Mouse (Mus musculus) CH12.LX (cell line): ENCODE measurements around the gene Tmem97. TPM values are rescaled to one million over a fixed set of nuclear protein-coding genes. Genes with fewer than 3 reads are reported as not detected.

ENCODE experiments used
- DNase-seq: peaks from one replicate; pipeline ENCODE4 v3.0.0-alpha.2; 2013; ENCODE audit errors: extremely low read depth
- H3K27ac ChIP-seq: 2 replicates; pipeline ENCODE4 v1.5.1; 2012; ENCODE audit warnings: low read depth, mild to moderate bottlenecking, control low read depth, moderate library complexity; ENCODE audit not compliant: insufficient read depth
- H3K27me3 ChIP-seq: replicated peaks from 2 replicates; pipeline ENCODE3; 2012; ENCODE audit warnings: inconsistent platforms
- H3K36me3 ChIP-seq, 2 experiments: replicated peaks in 1 of 2; 2 replicates each; pipeline versions ENCODE3 to v1.6.1; 2012; ENCODE audit warnings: inconsistent platforms in 1 of 2, low read length in 1 of 2, mild to moderate bottlenecking in 1 of 2, mixed read lengths in 1 of 2, moderate library complexity in 1 of 2; ENCODE audit not compliant: control insufficient read depth in 1 of 2, insufficient read depth in 1 of 2
- H3K4me1 ChIP-seq, 2 experiments: 2 replicates each; pipeline ENCODE4 v1.6.1; 2012; ENCODE audit warnings: inconsistent platforms in 1 of 2, moderate library complexity in 1 of 2; ENCODE audit not compliant: insufficient read depth in 2 of 2, control insufficient read depth in 1 of 2
- H3K4me2 ChIP-seq: 2 replicates; pipeline ENCODE4 v1.6.1; 2012; ENCODE audit warnings: low read depth, mild to moderate bottlenecking, control low read depth; ENCODE audit not compliant: poor library complexity, insufficient read depth, severe bottlenecking
- H3K4me3 ChIP-seq, 3 experiments: fragments of 150-350 bp in 1 of 3; sonication (generic) in 1 of 3; replicated peaks in 1 of 3; 2 replicates each; pipeline versions ENCODE3 to v1.5.1; 2011 to 2012; ENCODE audit warnings: low read depth in 2 of 3, low read length in 2 of 3, mild to moderate bottlenecking in 2 of 3, moderate library complexity in 2 of 3, control low read depth in 1 of 3, improper control_type of control experiment in 1 of 3, inconsistent platforms in 1 of 3, mixed read lengths in 1 of 3; ENCODE audit not compliant: poor library complexity in 1 of 3
- H3K79me2 ChIP-seq: replicated peaks from 2 replicates; pipeline ENCODE4 v1.6.1; 2012; ENCODE audit warnings: mild to moderate bottlenecking, moderate library complexity; ENCODE audit not compliant: control insufficient read depth, poor library complexity, insufficient read depth, severe bottlenecking; ENCODE audit errors: extremely low read depth
- H3K9ac ChIP-seq: 2 replicates; pipeline ENCODE4 v1.6.1; 2012; ENCODE audit warnings: low read depth, mild to moderate bottlenecking, control low read depth, moderate library complexity; ENCODE audit not compliant: insufficient read depth
- H3K9me3 ChIP-seq: replicated peaks from 2 replicates; pipeline ENCODE3; 2012; ENCODE audit warnings: low read length, inconsistent platforms, mixed read lengths
- BHLHE40 ChIP-seq: IDR thresholded peaks from 2 replicates; pipeline ENCODE4 v1.6.1; 2011; ENCODE audit warnings: mild to moderate bottlenecking, low read depth, low read length, improper control_type of control experiment
- CHD1 ChIP-seq: IDR thresholded peaks from 2 replicates; pipeline ENCODE4 v1.6.1; 2012; ENCODE audit warnings: low read depth, low read length, improper control_type of control experiment, inconsistent platforms
- CHD2 ChIP-seq: IDR thresholded peaks from 2 replicates; pipeline ENCODE4 v1.6.1; 2011; ENCODE audit warnings: low read length, improper control_type of control experiment
- CTCF ChIP-seq, 2 experiments: IDR thresholded peaks in 1 of 2; conservative IDR thresholded peaks in 1 of 2; 2 replicates each; pipeline ENCODE4 v1.5.1; 2011 to 2012; ENCODE audit warnings: low read depth in 2 of 2, low read length in 2 of 2, improper control_type of control experiment in 1 of 2, inconsistent platforms in 1 of 2, mild to moderate bottlenecking in 1 of 2, moderate library complexity in 1 of 2
- E2F4 ChIP-seq: IDR thresholded peaks from 2 replicates; pipeline ENCODE4 v1.6.1; 2011; ENCODE audit warnings: low read depth, low read length, improper control_type of control experiment; ENCODE audit not compliant: insufficient replicate concordance
- ELF1 ChIP-seq: IDR thresholded peaks from 2 replicates; pipeline ENCODE4 v1.6.1; 2014; ENCODE audit warnings: low read depth, mild to moderate bottlenecking, inconsistent platforms, low read length, improper control_type of control experiment
- EP300 ChIP-seq: IDR thresholded peaks from 2 replicates; pipeline ENCODE4 v1.6.1; 2011; ENCODE audit warnings: low read length, improper control_type of control experiment
- ETS1 ChIP-seq: conservative IDR thresholded peaks from 2 replicates; pipeline ENCODE4 v1.6.1; 2012; ENCODE audit warnings: low read depth, mild to moderate bottlenecking, inconsistent platforms, low read length, improper control_type of control experiment, moderate library complexity
- GABPA ChIP-seq: IDR thresholded peaks from 2 replicates; pipeline ENCODE4 v1.6.1; 2012; ENCODE audit warnings: low read depth, low read length, improper control_type of control experiment, inconsistent platforms; ENCODE audit not compliant: insufficient replicate concordance
- HCFC1 ChIP-seq: IDR thresholded peaks from 2 replicates; pipeline ENCODE4 v1.6.1; 2012; ENCODE audit warnings: low read depth, mild to moderate bottlenecking, inconsistent platforms, low read length, improper control_type of control experiment
- IRF4 ChIP-seq: IDR thresholded peaks from 2 replicates; pipeline ENCODE4 v1.6.1; 2014; ENCODE audit warnings: low read depth, mild to moderate bottlenecking, inconsistent platforms, low read length, improper control_type of control experiment
- JUN ChIP-seq: IDR thresholded peaks from 2 replicates; pipeline ENCODE4 v1.6.1; 2011; ENCODE audit warnings: low read depth, mild to moderate bottlenecking, low read length, improper control_type of control experiment, moderate library complexity; ENCODE audit not compliant: insufficient read depth
- JUND ChIP-seq: conservative IDR thresholded peaks from 2 replicates; pipeline ENCODE4 v1.6.1; 2011; ENCODE audit warnings: low read depth, low read length, improper control_type of control experiment
- KAT2A ChIP-seq: IDR thresholded peaks from 2 replicates; pipeline ENCODE4 v1.6.1; 2012; ENCODE audit warnings: low read length, improper control_type of control experiment, inconsistent platforms; ENCODE audit not compliant: insufficient replicate concordance
- MAFK ChIP-seq: IDR thresholded peaks from 2 replicates; pipeline ENCODE4 v1.6.1; 2011; ENCODE audit warnings: low read length, improper control_type of control experiment; ENCODE audit not compliant: insufficient replicate concordance
- MAX ChIP-seq: IDR thresholded peaks from 2 replicates; pipeline ENCODE4 v1.6.1; 2011; ENCODE audit warnings: low read length, improper control_type of control experiment
- MAZ ChIP-seq: IDR thresholded peaks from 2 replicates; pipeline ENCODE4 v1.6.1; 2012; ENCODE audit warnings: low read depth, mild to moderate bottlenecking, inconsistent platforms, low read length, improper control_type of control experiment, moderate library complexity
- MEF2A ChIP-seq: IDR thresholded peaks from 2 replicates; pipeline ENCODE4 v1.6.1; 2014; ENCODE audit warnings: low read depth, mild to moderate bottlenecking, inconsistent platforms, low read length, improper control_type of control experiment, borderline replicate concordance
- MXI1 ChIP-seq: IDR thresholded peaks from 2 replicates; pipeline ENCODE4 v1.6.1; 2011; ENCODE audit warnings: mild to moderate bottlenecking, low read depth, low read length, improper control_type of control experiment
- MYC ChIP-seq: IDR thresholded peaks from 2 replicates; pipeline ENCODE4 v1.6.1; 2011; ENCODE audit warnings: low read depth, mild to moderate bottlenecking, improper control_type of control experiment, low read length
- NELFE ChIP-seq: IDR thresholded peaks from 2 replicates; pipeline ENCODE4 v1.6.1; 2011; ENCODE audit warnings: low read depth, low read length, improper control_type of control experiment
- NRF1 ChIP-seq: IDR thresholded peaks from 2 replicates; pipeline ENCODE4 v1.6.1; 2014; ENCODE audit warnings: low read depth, mild to moderate bottlenecking, inconsistent platforms, low read length, improper control_type of control experiment, moderate library complexity
- PAX5 ChIP-seq: IDR thresholded peaks from 2 replicates; pipeline ENCODE4 v1.6.1; 2012; ENCODE audit warnings: low read length, inconsistent platforms, mixed read lengths
- POLR2A ChIP-seq: IDR thresholded peaks from 2 replicates; pipeline ENCODE4 v1.6.1; 2011; ENCODE audit warnings: low read depth, mild to moderate bottlenecking, improper control_type of control experiment, low read length
- POLR2AphosphoS2 ChIP-seq: IDR thresholded peaks from 2 replicates; pipeline ENCODE4 v1.6.1; 2011; ENCODE audit warnings: low read depth, low read length, improper control_type of control experiment
- RAD21 ChIP-seq: IDR thresholded peaks from 2 replicates; pipeline ENCODE4 v1.6.1; 2011; ENCODE audit warnings: low read depth, mild to moderate bottlenecking, low read length, improper control_type of control experiment, moderate library complexity
- RCOR1 ChIP-seq: conservative IDR thresholded peaks from 2 replicates; pipeline ENCODE4 v1.6.1; 2012; ENCODE audit warnings: low read depth, mild to moderate bottlenecking, inconsistent platforms, low read length, improper control_type of control experiment
- SIN3A ChIP-seq: IDR thresholded peaks from 2 replicates; pipeline ENCODE4 v1.6.1; 2012; ENCODE audit warnings: low read length, improper control_type of control experiment, inconsistent platforms
- SMC3 ChIP-seq: IDR thresholded peaks from 2 replicates; pipeline ENCODE4 v1.6.1; 2011; ENCODE audit warnings: low read depth, low read length, improper control_type of control experiment
- TBP ChIP-seq: conservative IDR thresholded peaks from 2 replicates; pipeline ENCODE4 v1.6.1; 2011; ENCODE audit warnings: low read depth, low read length, improper control_type of control experiment
- TCF12 ChIP-seq: IDR thresholded peaks from 2 replicates; pipeline ENCODE4 v1.6.1; 2014; ENCODE audit warnings: low read depth, mild to moderate bottlenecking, inconsistent platforms, low read length, improper control_type of control experiment
- UBTF ChIP-seq: IDR thresholded peaks from 2 replicates; pipeline ENCODE4 v1.6.1; 2012; ENCODE audit warnings: low read depth, mild to moderate bottlenecking, inconsistent platforms, low read length, improper control_type of control experiment, moderate library complexity
- USF2 ChIP-seq: conservative IDR thresholded peaks from 2 replicates; pipeline ENCODE4 v1.6.1; 2011; ENCODE audit warnings: low read depth, low read length, improper control_type of control experiment
- ZC3H11A ChIP-seq: IDR thresholded peaks from 2 replicates; pipeline ENCODE4 v1.6.1; 2012; ENCODE audit warnings: low read depth, mild to moderate bottlenecking, inconsistent platforms, low read length, improper control_type of control experiment
- ZKSCAN1 ChIP-seq: IDR thresholded peaks from 2 replicates; pipeline ENCODE4 v1.6.1; 2012; ENCODE audit warnings: low read depth, inconsistent platforms, low read length, improper control_type of control experiment, borderline replicate concordance
- ZMIZ1 ChIP-seq: IDR thresholded peaks from 2 replicates; pipeline ENCODE4 v1.6.1; 2012; ENCODE audit warnings: low read depth, mild to moderate bottlenecking, inconsistent platforms, low read length, improper control_type of control experiment
- ZNF384 ChIP-seq: IDR thresholded peaks from 2 replicates; pipeline ENCODE4 v1.6.1; 2012; ENCODE audit warnings: low read depth, low read length, improper control_type of control experiment, inconsistent platforms
- dilution Hi-C: fragments of 300-500 bp; cut with MboI; formaldehyde crosslinking; loops from 2 replicates; pipeline ENCODE4 v1.14.3; 2020; ENCODE audit warnings: low sequenced_read_pairs; ENCODE audit not compliant: extremely low pct_unique_long_range_greater_than_20kb, extremely low pct_ligation_motif_present
- in situ Hi-C: fragments of 300-500 bp; cut with MboI; formaldehyde crosslinking; loops from 3 replicates; pipeline ENCODE4 v1.14.3; 2019; ENCODE audit warnings: low sequenced_read_pairs, low pct_ligation_motif_present, low pct_unique_long_range_greater_than_20kb, mixed read lengths
- polyA plus RNA-seq: library from polyadenylated mRNA; unstranded; fragments of >175 nt; gene quantifications from 2 replicates; pipeline ENCODE4 v1.2.1, GENCODE M21; 2012; ENCODE audit warnings: low read depth; ENCODE audit not compliant: insufficient read length
- total RNA-seq, 2 experiments: library from RNA; depleted of rRNA; stranded (reverse); fragments of 300-350 nt in 1 of 2; fragments of >200 nt in 1 of 2; gene quantifications; 2 replicates each; pipeline ENCODE4 v1.2.3; 2012 to 2014

Tmem97 gene
- total RNA-seq (2012; rRNA removed) (213 and 282 TPM in 2 replicates), total RNA-seq (2014; rRNA removed) (315 and 347 TPM in 2 replicates), polyA plus RNA-seq (243 and 268 TPM in 2 replicates)

GRCm38 (mm10) chr11:78550168-78551058, at the start of gene Tmem97:
Gene Tmem97, minus strand, starts transcription at chr11:78550777.
- in situ Hi-C loops (loop anchor here (25.0 kb wide), 1 partner anchor 662 kb away; no protein-coding TSS in a partner anchor), dilution Hi-C loops (no loop called here)
- Histone ChIP-seq H3K4me2 (peak within 1 kb of the TSS; percentile 94), H3K27me3 (no peaks in the 10 kb centered on the region), H3K9ac (peak within 1 kb of the TSS; percentile 61), H3K4me3 (peak within 1 kb of the TSS; percentile 60 to 86 (median 83)), H3K79me2 (peaks cover 46% of the 10 kb centered on the region), H3K27ac (peak within 1 kb of the TSS; percentile 50), H3K4me1 (peaks cover 6 to 36% of the 10 kb centered on the region in 2 experiments), H3K36me3 (peaks cover 3 to 15% of the 10 kb centered on the region in 2 experiments), H3K9me3 (peaks cover 14% of the 10 kb centered on the region)
- DNase-seq = peak; percentile 99
- TF ChIP-seq EP300 (no peak), USF2 (peak; percentile 79), MAX (peak; percentile 94), TCF12 (peak; percentile 93), MEF2A (peak; percentile 17; the same call in 1 of the 2 replicates), GABPA (no peak), ETS1 (0 out of 2 replicates have a peak, but pooled peaks have one; percentile 9), SMC3 (no peak), ZNF384 (no peak; the same call in 1 of the 2 replicates), E2F4 (no peak), PAX5 (no peak), UBTF (peak; percentile 62; the same call in 1 of the 2 replicates), CHD2 (peak; percentile 97), HCFC1 (peak; percentile 69), ZC3H11A (no peak), ELF1 (peak; percentile 67), POLR2AphosphoS2 (peak; percentile 78), MYC (peak; percentile 85; the same call in 1 of the 2 replicates), IRF4 (0 out of 2 replicates have a peak, but pooled peaks have one; percentile 6), BHLHE40 (peak; percentile 86), CTCF (conservative IDR thresholded peaks at IDR 0.05 in 1 of 2, IDR thresholded peaks at IDR 0.05 in 1 of 2; ENCODE audit: low read depth in 2 of 2, low read length in 2 of 2) (no peak; a peak in 1 of 4 replicates), POLR2A (peak; percentile 99), NELFE (peak; percentile 93), RCOR1 (no peak), MAZ (0 out of 2 replicates have a peak, but pooled peaks have one; percentile 55), NRF1 (peak; percentile 86), JUND (no peak), CHD1 (peak; percentile 20; the same call in 1 of the 2 replicates), KAT2A (peak; percentile 77; the same call in 1 of the 2 replicates), MXI1 (peak; percentile 99), TBP (peak; percentile 79; the same call in 1 of the 2 replicates), JUN (no peak), RAD21 (no peak; the same call in 1 of the 2 replicates), ZKSCAN1 (no peak), MAFK (no peak), ZMIZ1 (peak; percentile 90), SIN3A (peak; percentile 97)
